Mouse (Mus musculus) heart, embryonic 10.5 days (tissue): ENCODE results near the gene Zfp78. TPM values are rescaled to one million over a fixed set of nuclear protein-coding genes. Genes with fewer than 3 reads are reported as not detected.

Experiments used
- DNase-seq: peaks from one replicate; pipeline ENCODE4 v3.0.0-alpha.2; 2017; ENCODE audit warnings: low spot score
- H3K27ac ChIP-seq: fragments of 300-500 bp; sonication (generic); 2 replicates; pipeline ENCODE4 v1.5.1; 2016; ENCODE audit warnings: mild to moderate bottlenecking
- H3K27me3 ChIP-seq: fragments of 300-500 bp; sonication (generic); 2 replicates; pipeline ENCODE4 v1.6.1; 2016; ENCODE audit warnings: mild to moderate bottlenecking; ENCODE audit not compliant: poor library complexity, insufficient read depth, severe bottlenecking
- H3K36me3 ChIP-seq: fragments of 300-500 bp; sonication (generic); 2 replicates; pipeline ENCODE4 v1.6.1; 2016; ENCODE audit warnings: mild to moderate bottlenecking, moderate library complexity
- H3K4me1 ChIP-seq: fragments of 300-500 bp; sonication (generic); 2 replicates; pipeline ENCODE4 v1.6.1; 2016; ENCODE audit warnings: mild to moderate bottlenecking
- H3K4me3 ChIP-seq: fragments of 300-500 bp; sonication (generic); 2 replicates; pipeline ENCODE4 v1.5.1; 2016; ENCODE audit warnings: mild to moderate bottlenecking, moderate library complexity
- H3K9me3 ChIP-seq: fragments of 300-500 bp; sonication (generic); 2 replicates; pipeline ENCODE4 v1.6.1; 2016; ENCODE audit warnings: mild to moderate bottlenecking, moderate library complexity
- WGBS: fragments of 180-500 bp; shearing (Covaris S2); methylation state at CpG from one replicate; pipeline ENCODE4 v1.1.7; 2016; 5-methylcytosine and 5-hydroxymethylcytosine counted together
- polyA plus RNA-seq: library from polyadenylated mRNA; unstranded; fragments of >200 nt; fragmentation: Nextera tagmentation; extraction: Ambion mirVana; gene quantifications from 2 replicates; pipeline ENCODE4 v1.2.1, GENCODE M21; 2016

Zfp78 gene
- polyA plus RNA-seq, 1 experiment from 2014 or later: 1.3 TPM

GRCm38 (mm10) chr7:6410043-6410442, 47.0 kb downstream of the Zfp78 start, which contains the start of gene Gm20715:
TSS of gene Gm20715 (plus strand) at chr7:6410277.
- Histone ChIP-seq H3K36me3 (no peaks in the 10 kb centered on the region), H3K4me3 (no peak within 1 kb of the TSS), H3K4me1 (no peaks in the 10 kb centered on the region), H3K27ac (no peak within 1 kb of the TSS), H3K27me3 (0 out of 2 replicates have a peak, but pooled peaks cover 2% of the 10 kb centered on the region), H3K9me3 (no peaks in the 10 kb centered on the region)
- WGBS: 2% methylated on average over 17 of the region's 17 CpGs
- peak; percentile 95 for DNase-seq

- no peaks in the 10 kb centered on the region for H3K9me3 ChIP-seq
- no peak overlapping the region for H3K27ac ChIP-seq
- H3K4me3 ChIP-seq: no peak overlapping the region
- no peaks in the 10 kb centered on the region for H3K36me3 ChIP-seq
- no peaks in the 10 kb centered on the region for H3K4me1 ChIP-seq
- 0 out of 2 replicates have a peak, but pooled peaks cover 4% of the 10 kb centered on the region for H3K27me3 ChIP-seq
- WGBS: 7% methylated on average over 21 of the region's 22 CpGs
- no peak for DNase-seq
Observed at GRCm38 (mm10) chr7:6414626-6415441, 51.8 kb downstream of the Zfp78 start.

GRCm38 (mm10) chr7:6415442-6415787, 52.3 kb downstream of the Zfp78 start:
- H3K4me1 ChIP-seq: no peaks in the 10 kb centered on the region
- H3K4me3 ChIP-seq: no peak overlapping the region
- H3K9me3 ChIP-seq: no peaks in the 10 kb centered on the region
- no peak for DNase-seq
- no peak overlapping the region for H3K27ac ChIP-seq
- H3K27me3 ChIP-seq: 0 out of 2 replicates have a peak, but pooled peaks cover 4% of the 10 kb centered on the region
- 24% methylated on average over 8 of the region's 8 CpGs for WGBS
- H3K36me3 ChIP-seq: no peaks in the 10 kb centered on the region

- no peak for DNase-seq
- H3K4me3 ChIP-seq: no peak overlapping the region
- peaks cover 4% of the 10 kb centered on the region; the same call in 1 of the 2 replicates for H3K9me3 ChIP-seq
- 0 out of 2 replicates have a peak, but pooled peaks cover 3% of the 10 kb centered on the region for H3K27me3 ChIP-seq
- no peaks in the 10 kb centered on the region for H3K36me3 ChIP-seq
- H3K27ac ChIP-seq: no peak overlapping the region
- 70% methylated on average over 6 of the region's 6 CpGs for WGBS
- H3K4me1 ChIP-seq: no peaks in the 10 kb centered on the region
Observed at GRCm38 (mm10) chr7:6419894-6420293, 56.8 kb downstream of the Zfp78 start.

- 90% methylated on average over 3 of the region's 3 CpGs for WGBS
- no peak overlapping the region for H3K27ac ChIP-seq
- H3K36me3 ChIP-seq: no peaks in the 10 kb centered on the region
- DNase-seq: no peak
- no peaks in the 10 kb centered on the region for H3K4me1 ChIP-seq
- H3K4me3 ChIP-seq: no peak overlapping the region
- peaks cover 21% of the 10 kb centered on the region for H3K9me3 ChIP-seq
- H3K27me3 ChIP-seq: no peaks in the 10 kb centered on the region
Observed at GRCm38 (mm10) chr7:6429381-6429780, 66.3 kb downstream of the Zfp78 start.

GRCm38 (mm10) chr7:6430342-6430741, 67.3 kb downstream of the Zfp78 start:
- H3K27me3 ChIP-seq: no peaks in the 10 kb centered on the region
- no peak for DNase-seq
- peaks cover 17% of the 10 kb centered on the region for H3K9me3 ChIP-seq
- WGBS: 32% methylated on average over 2 of the region's 2 CpGs
- H3K4me3 ChIP-seq: no peak overlapping the region
- H3K4me1 ChIP-seq: no peaks in the 10 kb centered on the region
- no peaks in the 10 kb centered on the region for H3K36me3 ChIP-seq
- no peak overlapping the region for H3K27ac ChIP-seq

Other genes with a start within 250 kb of the Zfp78 start
- gene Zfp787, start 207.3 kb upstream of the Zfp78 start, polyA plus RNA-seq: 22.3 and 31.1 TPM in 2 replicates
- 38.6 and 51.4 TPM in 2 replicates for gene Zfp444, start 191.1 kb upstream of the Zfp78 start, polyA plus RNA-seq
- not detected in 2 replicates for gene Galp, start 166.2 kb upstream of the Zfp78 start, polyA plus RNA-seq
- not detected in 2 replicates for gene Zscan5b, start 141.0 kb upstream of the Zfp78 start, polyA plus RNA-seq
- not detected in 2 replicates for gene Epp13, start 110.6 kb upstream of the Zfp78 start, polyA plus RNA-seq
- 3.4 and 4.1 TPM in 2 replicates for gene Zfp667, start 76.7 kb upstream of the Zfp78 start, polyA plus RNA-seq
- gene Zfp583, start 32.0 kb upstream of the Zfp78 start, polyA plus RNA-seq: 4.9 and 5.3 TPM in 2 replicates
- gene Gm3854, start 19.5 kb upstream of the Zfp78 start, polyA plus RNA-seq: 1.8 and 2.4 TPM in 2 replicates
- gene Zfp28, start 20.0 kb downstream of the Zfp78 start, polyA plus RNA-seq: 8.6 and 9.5 TPM in 2 replicates
- 0.18 and 0.21 TPM in 2 replicates for gene Smim17, start 35.4 kb downstream of the Zfp78 start, polyA plus RNA-seq
- not detected in 2 replicates for gene Gm20715, start 47.0 kb downstream of the Zfp78 start, polyA plus RNA-seq
- not detected in 2 replicates for gene Olfr1344, start 75.4 kb downstream of the Zfp78 start, polyA plus RNA-seq
- gene Olfr1336, start 92.9 kb downstream of the Zfp78 start, polyA plus RNA-seq: not detected in 2 replicates
- gene Olfr1346, start 103.8 kb downstream of the Zfp78 start, polyA plus RNA-seq: not detected in 2 replicates
- gene Olfr5, start 123.7 kb downstream of the Zfp78 start, polyA plus RNA-seq: not detected in 2 replicates
- not detected in 2 replicates for gene Olfr1347, start 136.5 kb downstream of the Zfp78 start, polyA plus RNA-seq
- gene Olfr1348, start 145.5 kb downstream of the Zfp78 start, polyA plus RNA-seq: not detected in 2 replicates
- not detected in 2 replicates for gene Olfr1349, start 159.7 kb downstream of the Zfp78 start, polyA plus RNA-seq
- not detected in 2 replicates for gene Olfr1350, start 201.6 kb downstream of the Zfp78 start, polyA plus RNA-seq